Mouse (Mus musculus) kidney, adult 9 months (tissue): ENCODE results near the gene Olfr1086.
"Not testable (repeated sequence)": the region's sequence is repeated elsewhere in the genome, so short reads cannot be mapped to it uniquely, and the experiment has no call there.

Source experiments
- DNase-seq: peaks from one replicate; pipeline ENCODE4 v3.0.0; 2022

Olfr1086 gene

GRCm38 (mm10) chr2:86679992-86680391 lies at the start of gene Olfr1086:
Olfr1086 (minus strand) TSS chr2:86680092.
- DNase-seq: no peak

- no peak for DNase-seq
Observed at GRCm38 (mm10) chr2:86698295-86698694, 18.4 kb upstream of the Olfr1086 start, which contains the start of gene Olfr1087. Olfr1087 (minus strand) TSS chr2:86698395.

- DNase-seq: no peak
Observed at GRCm38 (mm10) chr2:86661919-86662318, 18.0 kb downstream of the Olfr1086 start, which contains the start of gene Olfr1085. Olfr1085 (minus strand) TSS chr2:86662019.

- DNase-seq: not testable (repeated sequence)
Observed at GRCm38 (mm10) chr2:86639625-86640024, 40.3 kb downstream of the Olfr1086 start, which contains the start of gene Olfr1084. Olfr1084 (minus strand) TSS chr2:86639725.
